Mouse (Mus musculus) cerebellum, adult 2 months (tissue): Measurements from ENCODE around the gene Banp.

Source experiments
- CTCF ChIP-seq: fragments of 200-500 bp; IDR thresholded peaks from 2 replicates; pipeline ENCODE4 v1.5.1; 2011; ENCODE audit warnings: low read depth, mild to moderate bottlenecking, control low read depth, low read length, moderate library complexity, borderline replicate concordance; ENCODE audit not compliant: insufficient read depth
- POLR2A ChIP-seq: fragments of 200-500 bp; IDR thresholded peaks from 2 replicates; pipeline ENCODE4 v1.6.1; 2011; ENCODE audit warnings: low read length, control low read depth, borderline replicate concordance; ENCODE audit not compliant: insufficient read depth

DNA sequence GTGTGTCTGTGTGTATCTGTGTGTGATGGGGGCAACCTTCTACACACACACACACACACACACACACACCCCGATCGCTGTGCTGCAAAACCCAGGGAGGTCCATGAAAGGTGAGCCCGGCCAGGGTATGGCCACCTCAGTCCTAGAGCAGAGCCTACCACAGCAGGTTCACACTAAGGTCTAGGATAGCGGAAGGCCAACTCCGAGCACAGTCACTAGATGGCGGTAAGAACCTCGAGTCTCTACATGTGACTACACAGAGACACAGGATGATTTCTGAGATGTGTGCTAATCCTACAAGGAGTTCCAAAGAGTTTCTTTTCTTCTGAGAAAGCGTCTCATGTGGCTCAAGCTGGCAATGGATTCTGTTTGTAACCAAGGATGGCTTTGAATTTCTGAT, 22.2 kb upstream of the Banp start:
- peak; percentile 66; the same call in 1 of the 2 replicates for TF ChIP-seq CTCF
- no peak for TF ChIP-seq POLR2A
